Mouse (Mus musculus) embryonic facial prominence, embryonic 12.5 days (tissue): ENCODE results near the gene Aym1. TPM values are rescaled to one million over a fixed set of nuclear protein-coding genes. Genes with fewer than 3 reads are reported as not detected.
A peak's percentile ranks its signal among the peaks of the same experiment; 100 is the strongest.
"Not testable (repeated sequence)": the region's sequence is repeated elsewhere in the genome, so short reads cannot be mapped to it uniquely, and the experiment has no call there.

Source experiments
- ATAC-seq: fragments of 200-750 bp; cut with Nextera tagmentation; 2 replicates; pipeline ENCODE4 v1.8.0; 2017; ENCODE audit not compliant: insufficient number of reproducible peaks, insufficient read depth, low FRiP score, low TSS enrichment
- H3K27ac ChIP-seq: fragments of 300-500 bp; sonication (generic); 2 replicates; pipeline ENCODE4 v1.5.1; 2016; ENCODE audit warnings: mild to moderate bottlenecking
- H3K27me3 ChIP-seq: fragments of 300-500 bp; sonication (generic); 2 replicates; pipeline ENCODE4 v1.6.1; 2016; ENCODE audit warnings: mild to moderate bottlenecking, moderate library complexity
- H3K36me3 ChIP-seq: fragments of 300-500 bp; sonication (generic); 2 replicates; pipeline ENCODE4 v1.6.1; 2016; ENCODE audit warnings: mild to moderate bottlenecking
- H3K4me1 ChIP-seq: fragments of 300-500 bp; sonication (generic); 2 replicates; pipeline ENCODE4 v1.6.1; 2016
- H3K4me2 ChIP-seq: fragments of 300-500 bp; sonication (generic); replicated peaks from 2 replicates; pipeline ENCODE4 v1.6.1; 2016; ENCODE audit warnings: mild to moderate bottlenecking, moderate library complexity
- H3K4me3 ChIP-seq: fragments of 300-500 bp; sonication (generic); 2 replicates; pipeline ENCODE4 v1.5.1; 2016; ENCODE audit warnings: mild to moderate bottlenecking
- H3K9ac ChIP-seq: fragments of 300-500 bp; sonication (generic); 2 replicates; pipeline ENCODE4 v1.6.1; 2016; ENCODE audit warnings: mild to moderate bottlenecking, moderate library complexity
- H3K9me3 ChIP-seq: fragments of 300-500 bp; sonication (generic); 2 replicates; pipeline ENCODE4 v1.6.1; 2016; ENCODE audit warnings: mild to moderate bottlenecking, moderate library complexity
- WGBS: fragments of 180-500 bp; shearing (Covaris S2); methylation state at CpG from one replicate; pipeline ENCODE4 v1.1.7; 2016; 5-methylcytosine and 5-hydroxymethylcytosine counted together
- polyA plus RNA-seq: library from polyadenylated mRNA; unstranded; fragments of >200 nt; fragmentation: Nextera tagmentation; extraction: Ambion mirVana; gene quantifications from 2 replicates; pipeline ENCODE4 v1.2.1, GENCODE M21; 2016

The Aym1 gene
- polyA plus RNA-seq, 1 experiment from 2014 or later = not detected

DNA sequence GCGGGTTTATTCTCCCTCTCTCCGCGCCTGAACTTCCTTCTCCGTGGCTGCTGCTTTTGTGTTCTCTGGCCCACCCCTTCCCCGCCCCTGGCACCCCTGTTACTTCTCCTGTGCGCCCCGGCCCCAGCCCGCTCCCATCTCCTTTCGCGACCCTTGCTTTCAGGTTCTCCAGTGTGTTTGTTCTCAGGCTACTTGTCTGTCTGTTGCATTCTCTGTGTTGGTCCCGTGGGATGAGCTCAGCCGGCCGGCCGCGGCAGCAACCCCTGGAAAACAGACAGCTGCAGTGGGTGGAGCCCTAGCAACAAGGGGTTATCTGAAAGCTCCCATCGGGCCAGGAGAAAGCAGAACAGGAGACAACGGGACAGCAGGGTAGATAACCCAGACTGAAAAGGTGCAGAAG lies 21.4 kb upstream of the Aym1 start:
- ATAC-seq = no peak
- Histone ChIP-seq H3K9me3 (no peaks in the 10 kb centered on the region), H3K9ac (no peak overlapping the region; the same call in 1 of the 2 replicates), H3K27me3 (peaks cover 74% of the 10 kb centered on the region), H3K27ac (no peak overlapping the region), H3K36me3 (no peaks in the 10 kb centered on the region), H3K4me1 (peaks cover 11% of the 10 kb centered on the region; the same call in 1 of the 2 replicates), H3K4me2 (peak overlapping the region; percentile 47), H3K4me3 (peak overlapping the region; percentile 31)
- WGBS = under 1% methylated on average over 17 of the region's 17 CpGs

DNA sequence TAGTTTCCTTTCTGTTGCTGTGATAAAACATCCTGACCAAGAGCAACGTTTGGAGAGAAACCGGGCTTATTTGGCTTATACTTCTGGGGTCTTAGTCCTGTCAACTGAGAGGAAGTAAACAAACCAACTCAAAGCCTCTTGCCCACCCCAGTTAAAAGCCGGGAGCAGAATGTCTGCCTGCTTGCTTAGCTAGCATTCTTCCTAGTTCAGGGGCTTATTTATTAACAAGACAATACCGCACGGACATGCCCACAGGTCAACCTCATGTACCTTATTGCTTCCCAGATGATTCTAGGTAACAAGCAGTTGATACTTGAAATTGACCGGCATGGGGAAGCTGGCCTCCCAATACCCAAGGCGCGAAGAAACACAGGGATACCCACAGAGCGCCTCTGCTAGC lies 20.8 kb upstream of the Aym1 start:
- peak overlapping the region; percentile 31; the same call in 1 of the 2 replicates for H3K4me3 ChIP-seq

DNA sequence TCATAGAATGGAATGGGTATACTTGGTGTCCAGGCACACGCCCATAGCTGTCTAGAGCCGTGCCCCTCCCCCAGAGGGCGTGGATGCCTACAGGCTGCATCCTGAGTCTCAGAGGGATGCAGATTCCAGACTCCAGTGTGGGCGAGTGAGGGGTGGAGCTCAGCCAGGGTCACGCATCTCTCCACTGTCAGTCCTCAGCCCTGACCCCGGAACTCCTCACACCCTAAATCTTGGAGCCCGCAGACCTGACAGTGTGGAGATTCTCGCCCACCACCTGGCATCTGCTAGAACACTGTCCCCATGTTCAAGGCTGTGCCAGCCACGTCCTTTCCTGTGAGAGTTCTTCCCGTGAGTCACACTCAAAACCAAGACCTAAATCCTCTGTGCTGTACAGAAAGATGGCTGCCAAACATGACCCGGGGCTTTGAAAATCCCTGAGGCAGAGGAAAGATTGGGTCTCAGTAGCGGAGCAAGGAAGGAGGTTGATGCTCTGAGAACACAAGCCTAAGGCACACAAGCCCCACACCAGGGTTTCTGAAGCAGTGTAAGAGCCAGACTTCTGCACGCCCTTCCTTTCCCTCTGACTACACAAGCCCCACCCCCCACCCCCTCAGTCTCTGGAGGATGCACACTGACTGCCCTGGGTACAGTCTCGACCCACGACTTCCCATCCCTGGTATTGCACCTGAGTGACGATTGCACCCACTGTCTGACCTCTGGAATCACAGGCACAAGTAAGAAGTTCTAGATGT lies 12.3 kb upstream of the Aym1 start:
- ATAC-seq = no peak
- Histone ChIP-seq H3K4me2 (no peak overlapping the region), H3K4me1 (0 out of 2 replicates have a peak, but pooled peaks cover 4% of the 10 kb centered on the region), H3K4me3 (no peak overlapping the region), H3K9me3 (no peaks in the 10 kb centered on the region), H3K27ac (no peak overlapping the region), H3K9ac (no peak overlapping the region), H3K27me3 (peaks cover 76% of the 10 kb centered on the region), H3K36me3 (no peaks in the 10 kb centered on the region)
- WGBS = 23% methylated on average over 16 of the region's 16 CpGs

More for the DNA sequence above, 20.8 kb upstream of the Aym1 start:
- Histone ChIP-seq H3K9me3 (no peaks in the 10 kb centered on the region), H3K4me2 (no peak overlapping the region), H3K4me1 (peaks cover 11% of the 10 kb centered on the region; the same call in 1 of the 2 replicates), H3K27ac (no peak overlapping the region), H3K27me3 (peaks cover 76% of the 10 kb centered on the region), H3K36me3 (no peaks in the 10 kb centered on the region), H3K9ac (no peak overlapping the region)
- no peak for ATAC-seq
- 33% methylated on average over 9 of the region's 9 CpGs for WGBS

DNA sequence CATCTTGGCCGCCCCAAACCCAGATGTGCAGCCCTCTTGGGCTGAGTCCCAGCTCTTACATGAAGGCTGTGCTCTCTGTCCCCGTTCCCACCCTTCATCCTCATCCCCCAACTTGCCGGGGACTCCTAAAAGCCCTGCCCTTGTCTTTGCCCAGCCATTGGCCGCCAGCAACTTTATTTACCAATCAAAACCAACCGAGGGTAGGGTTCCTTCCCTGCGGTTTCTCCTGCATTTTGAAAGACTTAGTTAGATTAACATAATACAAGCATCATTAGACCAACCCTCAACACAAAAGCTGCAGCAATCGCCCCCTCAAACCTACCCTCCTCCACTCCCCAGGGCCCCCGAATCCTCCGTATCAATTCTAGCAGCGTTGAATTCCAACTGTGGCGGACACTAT lies 11.3 kb upstream of the Aym1 start:
- Histone ChIP-seq H3K9ac (no peak overlapping the region), H3K4me3 (no peak overlapping the region), H3K4me2 (no peak overlapping the region), H3K4me1 (0 out of 2 replicates have a peak, but pooled peaks cover 4% of the 10 kb centered on the region), H3K36me3 (no peaks in the 10 kb centered on the region), H3K27ac (no peak overlapping the region), H3K9me3 (no peaks in the 10 kb centered on the region), H3K27me3 (peaks cover 79% of the 10 kb centered on the region)
- 3% methylated on average over 11 of the region's 11 CpGs for WGBS
- ATAC-seq = no peak

DNA sequence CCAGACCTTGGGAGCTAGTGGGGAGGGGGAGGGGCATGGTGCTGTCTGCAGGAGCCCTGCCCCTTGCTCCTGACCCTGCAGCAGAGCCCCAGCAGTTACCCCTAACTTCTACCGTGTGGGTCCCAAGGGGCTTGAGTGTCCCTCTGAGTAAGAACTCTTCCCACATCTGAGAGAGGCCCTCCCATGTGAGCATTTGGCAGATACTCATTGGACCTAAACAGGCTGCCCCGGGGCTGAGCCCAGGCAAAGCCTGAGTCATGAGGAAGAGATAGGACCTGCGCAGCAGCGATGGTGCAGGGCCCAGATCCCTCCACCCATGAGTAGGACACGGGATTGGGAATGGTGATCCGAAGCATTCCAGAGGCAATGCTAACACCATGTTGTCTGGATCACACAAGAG lies 10.4 kb upstream of the Aym1 start:
- H3K9me3 ChIP-seq, H3K36me3 ChIP-seq, H3K4me1 ChIP-seq, H3K4me3 ChIP-seq, ATAC-seq, H3K9ac ChIP-seq, H3K4me2 ChIP-seq, H3K27ac ChIP-seq: not testable (repeated sequence)
- H3K27me3 ChIP-seq = peaks cover 71% of the 10 kb centered on the region
- WGBS = 41% methylated on average over 6 of the region's 6 CpGs

DNA sequence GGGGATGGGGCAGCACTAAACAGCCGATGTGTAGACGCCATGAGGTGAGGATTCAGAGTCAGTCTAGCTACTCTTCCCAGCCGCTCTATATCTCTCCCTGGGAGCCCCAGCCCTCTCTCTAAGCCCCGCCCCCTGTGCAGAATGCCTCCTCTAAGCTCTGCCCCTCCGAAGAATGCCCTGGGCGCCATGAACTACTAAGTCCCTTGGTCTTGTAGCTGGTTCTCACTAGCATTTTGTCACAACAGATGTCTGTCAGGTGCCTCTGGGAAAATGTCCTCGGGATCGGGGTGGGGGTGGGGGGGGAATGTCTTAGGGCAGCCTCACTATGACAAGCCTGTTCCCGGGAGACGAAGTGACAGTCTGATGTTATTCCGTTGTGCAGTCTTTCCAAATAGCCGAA lies 9.5 kb upstream of the Aym1 start:
- H3K4me2 ChIP-seq = no peak overlapping the region
- H3K4me3 ChIP-seq = no peak overlapping the region
- no peak for ATAC-seq
- no peak overlapping the region for H3K9ac ChIP-seq
- H3K36me3 ChIP-seq = no peaks in the 10 kb centered on the region
- H3K4me1 ChIP-seq = peaks cover 4% of the 10 kb centered on the region; the same call in 1 of the 2 replicates
- WGBS = 32% methylated on average over 12 of the region's 12 CpGs
- no peak overlapping the region for H3K27ac ChIP-seq
- H3K9me3 ChIP-seq = no peaks in the 10 kb centered on the region
- peaks cover 78% of the 10 kb centered on the region for H3K27me3 ChIP-seq

DNA sequence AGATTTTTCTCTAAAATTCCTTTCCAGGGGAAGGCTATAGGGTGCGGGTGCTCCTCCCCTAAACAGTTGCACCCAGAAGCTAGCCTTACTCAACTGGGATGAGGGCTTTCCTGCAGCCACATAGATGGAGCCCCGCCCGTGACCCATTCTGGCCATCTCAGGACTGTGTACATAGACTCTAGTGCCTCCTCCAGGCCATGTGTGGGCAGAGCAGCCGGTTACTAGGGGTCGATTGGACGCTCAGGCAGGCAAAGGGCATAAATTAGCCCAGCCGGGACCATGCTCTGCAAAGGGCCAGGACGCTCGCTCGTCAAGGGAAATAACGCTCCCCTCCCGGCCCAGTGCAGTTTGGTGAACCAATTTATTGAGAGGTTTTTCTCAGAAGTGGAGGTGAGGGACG lies 8.5 kb upstream of the Aym1 start:
- ATAC-seq = no peak
- H3K27me3 ChIP-seq = peaks cover 80% of the 10 kb centered on the region
- no peaks in the 10 kb centered on the region for H3K9me3 ChIP-seq
- no peak overlapping the region for H3K4me2 ChIP-seq
- no peaks in the 10 kb centered on the region for H3K36me3 ChIP-seq
- H3K4me1 ChIP-seq = peaks cover 4% of the 10 kb centered on the region; the same call in 1 of the 2 replicates
- no peak overlapping the region for H3K9ac ChIP-seq
- H3K4me3 ChIP-seq = no peak overlapping the region
- no peak overlapping the region for H3K27ac ChIP-seq
- WGBS = 12% methylated on average over 13 of the region's 13 CpGs

DNA sequence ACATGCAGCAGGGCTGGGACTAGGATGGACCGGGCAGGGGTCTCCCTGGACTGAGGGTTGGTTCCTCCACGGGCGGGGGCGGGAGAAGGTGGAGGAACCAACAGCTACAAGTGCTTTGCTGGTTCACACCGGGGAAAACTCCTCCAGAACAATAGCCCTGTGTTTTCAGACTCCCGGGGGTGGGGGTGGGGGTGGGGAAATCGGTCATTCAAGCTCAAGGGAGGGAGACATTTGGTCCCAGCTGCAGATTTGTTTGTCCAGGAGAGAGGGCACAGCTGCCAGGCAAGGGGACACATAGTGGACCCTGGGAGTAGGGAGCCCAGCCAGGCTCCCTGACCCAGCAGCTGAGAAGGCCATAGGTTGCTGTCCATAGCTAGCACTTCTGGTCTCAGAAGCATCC lies 7.9 kb upstream of the Aym1 start:
- peaks cover 74% of the 10 kb centered on the region for H3K27me3 ChIP-seq
- H3K4me3 ChIP-seq = no peak overlapping the region
- no peaks in the 10 kb centered on the region for H3K9me3 ChIP-seq
- WGBS = 5% methylated on average over 7 of the region's 7 CpGs
- H3K9ac ChIP-seq = no peak overlapping the region
- no peak overlapping the region for H3K27ac ChIP-seq
- no peaks in the 10 kb centered on the region for H3K36me3 ChIP-seq
- H3K4me2 ChIP-seq = no peak overlapping the region
- ATAC-seq = no peak
- H3K4me1 ChIP-seq = peaks cover 4% of the 10 kb centered on the region; the same call in 1 of the 2 replicates

DNA sequence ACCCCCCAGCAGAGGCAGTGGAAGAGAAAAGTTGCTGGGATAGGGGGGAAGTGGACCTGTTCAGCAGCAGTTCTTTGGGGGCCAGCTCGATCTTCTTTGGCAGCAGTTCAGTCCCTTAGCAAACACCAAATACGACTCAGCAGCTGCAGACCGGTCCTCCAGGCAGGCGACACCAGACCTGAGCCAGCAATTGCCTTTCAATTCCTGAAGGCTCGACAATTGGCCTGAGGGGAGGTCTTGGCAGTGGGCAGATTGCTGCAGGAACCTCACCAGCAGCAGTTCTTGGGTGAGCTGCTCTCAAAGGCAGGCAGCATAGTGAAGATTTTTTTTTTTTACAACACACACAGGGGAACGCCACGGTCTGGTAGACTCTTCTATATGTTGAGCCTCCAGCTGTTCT lies 7.3 kb upstream of the Aym1 start:
- H3K9ac ChIP-seq = no peak overlapping the region
- H3K4me1 ChIP-seq = peaks cover 4% of the 10 kb centered on the region; the same call in 1 of the 2 replicates
- WGBS = 12% methylated on average over 7 of the region's 7 CpGs
- no peak overlapping the region for H3K4me3 ChIP-seq
- no peak for ATAC-seq
- H3K27me3 ChIP-seq = peaks cover 69% of the 10 kb centered on the region
- H3K9me3 ChIP-seq = no peaks in the 10 kb centered on the region
- H3K27ac ChIP-seq = no peak overlapping the region
- no peaks in the 10 kb centered on the region for H3K36me3 ChIP-seq
- no peak overlapping the region for H3K4me2 ChIP-seq

DNA sequence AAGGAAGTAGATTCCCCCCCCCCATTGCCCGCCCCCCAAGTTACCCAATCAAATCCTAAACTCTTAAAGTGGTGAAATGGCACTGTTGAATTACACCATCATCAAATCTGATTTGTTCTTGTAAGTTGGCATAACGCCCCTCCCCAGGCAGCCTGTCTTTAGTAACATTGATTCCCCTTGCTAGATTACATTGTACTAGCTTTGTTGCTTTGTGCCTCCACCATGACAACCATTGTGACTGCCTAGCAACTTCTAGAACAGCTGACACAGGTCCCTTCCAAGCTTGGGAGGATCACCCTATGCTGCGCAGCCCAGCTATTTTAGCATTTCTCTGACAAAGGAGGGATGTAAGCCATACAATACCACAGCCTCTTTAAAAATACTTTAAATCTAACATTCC lies 5.3 kb upstream of the Aym1 start:
- Histone ChIP-seq H3K27me3 (peaks cover 49% of the 10 kb centered on the region), H3K9ac (no peak overlapping the region), H3K4me3 (no peak overlapping the region), H3K9me3 (no peaks in the 10 kb centered on the region), H3K4me2 (no peak overlapping the region), H3K36me3 (no peaks in the 10 kb centered on the region), H3K27ac (no peak overlapping the region), H3K4me1 (peaks cover 5% of the 10 kb centered on the region; the same call in 1 of the 2 replicates)
- no peak for ATAC-seq
- WGBS = 76% methylated on average over 3 of the region's 3 CpGs

DNA sequence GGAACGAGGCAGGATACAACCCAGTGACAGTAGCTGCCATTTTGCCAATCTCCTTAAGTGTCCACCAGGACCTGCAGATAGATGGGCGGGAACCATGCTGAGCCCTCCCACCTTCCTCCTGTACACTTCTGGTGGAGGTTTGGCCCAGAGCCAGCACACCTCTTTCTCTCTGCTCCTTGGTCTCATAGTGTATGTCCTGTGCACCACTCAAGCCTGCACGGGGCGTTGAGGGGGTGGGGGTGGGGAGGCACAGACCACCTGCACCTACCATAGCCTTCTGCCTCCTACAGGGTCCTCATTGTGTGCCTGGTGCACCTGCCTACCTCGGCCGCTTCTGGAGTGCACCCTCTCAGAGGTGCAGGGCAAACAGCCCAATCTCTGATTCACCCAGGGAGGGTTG lies 4.5 kb upstream of the Aym1 start:
- no peak overlapping the region for H3K4me3 ChIP-seq
- peaks cover 14% of the 10 kb centered on the region; the same call in 1 of the 2 replicates for H3K4me1 ChIP-seq
- no peak overlapping the region for H3K4me2 ChIP-seq
- H3K36me3 ChIP-seq = no peaks in the 10 kb centered on the region
- H3K27me3 ChIP-seq = peaks cover 40% of the 10 kb centered on the region
- ATAC-seq = no peak
- 78% methylated on average over 6 of the region's 6 CpGs for WGBS
- no peak overlapping the region for H3K27ac ChIP-seq
- H3K9me3 ChIP-seq = no peaks in the 10 kb centered on the region
- no peak overlapping the region for H3K9ac ChIP-seq

DNA sequence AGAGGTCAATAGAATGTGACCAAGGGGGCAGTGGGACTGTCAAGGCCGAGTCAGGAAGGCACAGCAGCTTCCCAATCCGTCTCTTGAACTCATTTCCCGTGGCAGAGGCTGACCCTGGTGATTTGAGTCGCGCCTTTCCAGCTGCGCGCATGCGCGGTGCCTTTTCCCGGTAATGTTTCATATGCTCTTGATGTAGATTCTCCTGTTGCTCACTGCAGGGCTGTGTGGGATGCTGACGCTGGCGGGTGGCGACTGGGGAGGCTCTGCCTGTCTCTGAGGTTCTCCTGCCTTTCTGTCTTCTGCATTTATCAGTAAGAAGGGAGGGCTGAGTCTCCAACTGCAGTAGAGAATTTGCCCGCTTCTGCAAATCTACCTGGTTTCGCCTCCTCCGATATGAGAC lies 2.8 kb upstream of the Aym1 start:
- H3K9me3 ChIP-seq = no peaks in the 10 kb centered on the region
- WGBS = 44% methylated on average over 16 of the region's 16 CpGs
- H3K36me3 ChIP-seq = no peaks in the 10 kb centered on the region
- H3K27me3 ChIP-seq = peaks cover 24% of the 10 kb centered on the region
- no peak for ATAC-seq
- 0 out of 2 replicates have a peak overlapping the region, but pooled peaks have one; percentile 11 for H3K4me2 ChIP-seq
- no peak overlapping the region for H3K9ac ChIP-seq
- peaks cover 19% of the 10 kb centered on the region for H3K4me1 ChIP-seq
- no peak overlapping the region for H3K4me3 ChIP-seq
- no peak overlapping the region for H3K27ac ChIP-seq
